Mouse (Mus musculus) MEL (cell line): ENCODE data around the gene Prr5l. TPM values are rescaled to one million over a fixed set of nuclear protein-coding genes. Genes with fewer than 3 reads are reported as not detected.

ENCODE experiments used
- DNase-seq: peaks from one replicate; pipeline ENCODE4 v3.0.0; 2011; ENCODE audit warnings: low read depth, low spot score
- H3K27ac ChIP-seq: 2 replicates; pipeline ENCODE4 v1.5.1; 2012; ENCODE audit warnings: low read depth, mild to moderate bottlenecking, control low read depth, low read length, moderate library complexity; ENCODE audit not compliant: control insufficient read depth
- H3K27me3 ChIP-seq, 2 experiments: fragments of 150-350 bp in 1 of 2; sonication (generic) in 1 of 2; 2 replicates each; pipeline ENCODE4 v1.6.1; 2012; ENCODE audit warnings: low read length in 2 of 2, mild to moderate bottlenecking in 2 of 2, improper control_type of control experiment in 1 of 2, moderate library complexity in 1 of 2; ENCODE audit not compliant: insufficient read depth in 2 of 2, control insufficient read depth in 1 of 2
- H3K36me3 ChIP-seq, 2 experiments: 2 replicates each; pipeline ENCODE4 v1.6.1; 2012 to 2014; ENCODE audit warnings: low read length in 2 of 2, improper control_type of control experiment in 1 of 2, inconsistent platforms in 1 of 2, mild to moderate bottlenecking in 1 of 2; ENCODE audit not compliant: insufficient read depth in 2 of 2, control insufficient read depth in 1 of 2
- H3K4me1 ChIP-seq, 2 experiments: fragments of 150-350 bp in 1 of 2; sonication (generic) in 1 of 2; 2 replicates each; pipeline ENCODE4 v1.6.1; 2012; ENCODE audit warnings: low read length in 2 of 2, improper control_type of control experiment in 1 of 2, mild to moderate bottlenecking in 1 of 2; ENCODE audit not compliant: insufficient read depth in 2 of 2, control insufficient read depth in 1 of 2
- H3K4me3 ChIP-seq, 2 experiments: fragments of 150-350 bp in 1 of 2; sonication (generic) in 1 of 2; 2 replicates each; pipeline ENCODE4 v1.5.1; 2012; ENCODE audit warnings: low read depth in 2 of 2, low read length in 2 of 2, mild to moderate bottlenecking in 2 of 2, moderate library complexity in 2 of 2, control low read depth in 1 of 2, improper control_type of control experiment in 1 of 2; ENCODE audit not compliant: control insufficient read depth in 1 of 2, insufficient read depth in 1 of 2
- H3K79me2 ChIP-seq: 2 replicates; pipeline ENCODE4 v1.6.1; 2012; ENCODE audit warnings: mild to moderate bottlenecking, low read length, moderate library complexity; ENCODE audit not compliant: control insufficient read depth, poor library complexity, insufficient read depth
- H3K9ac ChIP-seq: 2 replicates; pipeline ENCODE4 v1.6.1; 2012; ENCODE audit warnings: low read depth, mild to moderate bottlenecking, control low read depth, low read length, moderate library complexity; ENCODE audit not compliant: control insufficient read depth, poor library complexity, severe bottlenecking
- H3K9me3 ChIP-seq: fragments of 150-350 bp; sonication (generic); replicated peaks from 2 replicates; pipeline ENCODE4 v1.6.1; 2012; ENCODE audit warnings: mild to moderate bottlenecking, low read length, improper control_type of control experiment, moderate library complexity; ENCODE audit not compliant: insufficient read depth
- CHD1 ChIP-seq: IDR thresholded peaks from 2 replicates; pipeline ENCODE4 v1.6.1; 2012; ENCODE audit warnings: low read depth, mild to moderate bottlenecking, inconsistent platforms, low read length, improper control_type of control experiment
- CHD2 ChIP-seq: IDR thresholded peaks from 2 replicates; pipeline ENCODE4 v1.6.1; 2011; ENCODE audit warnings: low read length, improper control_type of control experiment
- CTCF ChIP-seq, 3 experiments: IDR thresholded peaks in 2 of 3; conservative IDR thresholded peaks in 1 of 3; 2 replicates each; pipeline ENCODE4 v1.5.1; 2011 to 2012; ENCODE audit warnings: low read length in 3 of 3, low read depth in 2 of 3, mild to moderate bottlenecking in 2 of 3, improper control_type of control experiment in 1 of 3, inconsistent platforms in 1 of 3, mixed read lengths in 1 of 3, moderate library complexity in 1 of 3; ENCODE audit not compliant: control insufficient read depth in 1 of 3, insufficient read depth in 1 of 3, poor library complexity in 1 of 3, severe bottlenecking in 1 of 3
- ELF1 ChIP-seq: IDR thresholded peaks from 2 replicates; pipeline ENCODE4 v1.6.1; 2014; ENCODE audit warnings: low read depth, mild to moderate bottlenecking, inconsistent platforms, low read length, improper control_type of control experiment, moderate library complexity
- GATA1 ChIP-seq: IDR thresholded peaks from 2 replicates; pipeline ENCODE4 v1.6.1; 2011; ENCODE audit warnings: low read depth, low read length, improper control_type of control experiment
- JUND ChIP-seq: IDR thresholded peaks from 2 replicates; pipeline ENCODE4 v1.6.1; 2011; ENCODE audit warnings: low read depth, mild to moderate bottlenecking, improper control_type of control experiment, low read length
- KAT2A ChIP-seq: conservative IDR thresholded peaks from 2 replicates; pipeline ENCODE4 v1.6.1; 2012; ENCODE audit warnings: low read depth, low read length, improper control_type of control experiment, inconsistent platforms
- MAFK ChIP-seq: IDR thresholded peaks from 2 replicates; pipeline ENCODE4 v1.6.1; 2011; ENCODE audit warnings: low read depth, mild to moderate bottlenecking, low read length, improper control_type of control experiment, borderline replicate concordance
- MAX ChIP-seq: IDR thresholded peaks from 2 replicates; pipeline ENCODE4 v1.6.1; 2011; ENCODE audit warnings: low read length, improper control_type of control experiment
- MEF2A ChIP-seq: IDR thresholded peaks from 2 replicates; pipeline ENCODE4 v1.6.1; 2014; ENCODE audit warnings: low read depth, mild to moderate bottlenecking, inconsistent platforms, low read length, improper control_type of control experiment; ENCODE audit not compliant: poor library complexity, insufficient replicate concordance, severe bottlenecking; ENCODE audit errors: extremely low read depth
- MXI1 ChIP-seq: IDR thresholded peaks from 2 replicates; pipeline ENCODE4 v1.6.1; 2011; ENCODE audit warnings: mild to moderate bottlenecking, low read depth, low read length, improper control_type of control experiment
- MYC ChIP-seq: IDR thresholded peaks from 2 replicates; pipeline ENCODE4 v1.6.1; 2011; ENCODE audit warnings: low read depth, mild to moderate bottlenecking, low read length, improper control_type of control experiment, moderate library complexity
- POLR2A ChIP-seq, 2 experiments: IDR thresholded peaks; 2 replicates each; pipeline ENCODE4 v1.6.1; 2011 to 2012; ENCODE audit warnings: low read length in 2 of 2, mild to moderate bottlenecking in 2 of 2, control low read depth in 1 of 2, improper control_type of control experiment in 1 of 2, low read depth in 1 of 2, moderate library complexity in 1 of 2; ENCODE audit not compliant: control insufficient read depth in 1 of 2, insufficient read depth in 1 of 2, poor library complexity in 1 of 2
- SIN3A ChIP-seq: IDR thresholded peaks from 2 replicates; pipeline ENCODE4 v1.6.1; 2012; ENCODE audit warnings: low read length, improper control_type of control experiment, inconsistent platforms
- TAL1 ChIP-seq: IDR thresholded peaks from 2 replicates; pipeline ENCODE4 v1.6.1; 2012; ENCODE audit warnings: mild to moderate bottlenecking, inconsistent platforms, low read length, moderate library complexity, mixed read lengths
- polyA plus RNA-seq, 2 experiments: library from polyadenylated mRNA; stranded (reverse) in 1 of 2; unstranded in 1 of 2; fragments of >175 nt in 1 of 2; fragments of >200 nt in 1 of 2; gene quantifications; 2 replicates each; pipeline versions ENCODE4 v1.2.1 to v1.2.4; 2012; ENCODE audit warnings: low replicate concordance in 2 of 2, low read depth in 1 of 2; ENCODE audit not compliant: insufficient read length in 2 of 2, insufficient read depth in 1 of 2, missing spikeins in 1 of 2
- total RNA-seq: library from RNA; depleted of rRNA; stranded (reverse); fragments of 300-350 nt; gene quantifications from 2 replicates; pipeline ENCODE4 v1.2.3, GENCODE M21; 2012

Prr5l gene
- total and polyA plus RNA-seq, 3 experiments, result 0.04 TPM; not detected in 2

DNA sequence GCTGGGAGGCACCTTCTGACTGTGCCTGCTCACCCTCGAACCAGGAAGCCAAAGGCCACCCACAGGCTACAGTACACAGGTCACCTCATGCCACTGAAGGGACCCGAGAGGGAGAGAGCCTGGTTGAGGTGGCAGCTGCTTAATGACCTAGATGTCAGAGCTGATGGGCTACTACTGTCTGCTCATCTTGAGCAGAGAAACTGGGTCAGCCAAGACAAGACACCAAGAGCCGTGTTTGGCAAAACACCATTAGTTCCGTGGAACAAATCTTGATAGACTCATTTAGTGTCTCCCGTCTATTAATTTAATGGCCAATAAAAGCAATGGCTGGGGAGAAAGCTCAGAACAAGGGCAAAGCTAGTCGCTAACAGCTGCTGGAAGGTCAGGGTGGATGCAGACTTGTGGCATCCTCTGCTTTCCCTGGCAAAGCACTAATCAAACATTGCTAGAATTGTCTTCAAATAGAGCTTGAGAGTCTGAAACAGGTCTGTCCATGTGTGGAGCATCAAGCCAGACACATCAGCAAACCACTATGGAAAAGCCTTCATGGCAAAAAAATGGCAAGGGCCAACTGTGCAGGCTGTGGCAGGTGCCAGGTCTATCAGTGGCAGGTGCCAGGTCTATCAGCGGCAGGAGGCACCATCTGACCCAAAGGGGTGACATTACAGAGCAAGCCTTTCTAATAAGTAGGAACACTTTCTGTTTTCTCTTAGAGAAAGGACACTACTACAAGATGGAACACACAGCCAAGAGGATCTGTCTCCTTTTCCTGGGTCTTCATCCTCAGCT lies 140.6 kb downstream of the Prr5l start:
- H3K79me2 ChIP-seq, result no peaks in the 10 kb centered on the region
- no peak overlapping the region for H3K9ac ChIP-seq
- H3K9me3 ChIP-seq, result no peaks in the 10 kb centered on the region
- H3K36me3 ChIP-seq, result no peaks in the 10 kb centered on the region
- TF ChIP-seq JUND, result no peak
- no peak for TF ChIP-seq CTCF (IDR thresholded peaks at IDR 0.05 in 2 of 3, conservative IDR thresholded peaks at IDR 0.05 in 1 of 3; ENCODE audit: control insufficient read depth in 1 of 3, insufficient read depth in 1 of 3, low read depth in 2 of 3, low read length in 3 of 3, poor library complexity in 1 of 3, severe bottlenecking in 1 of 3)
- TF ChIP-seq MEF2A, result no peak
- no peak for TF ChIP-seq MAX
- H3K4me1 ChIP-seq, result no peaks in the 10 kb centered on the region
- no peak for DNase-seq
- H3K4me3 ChIP-seq, result no peak overlapping the region
- no peak overlapping the region for H3K27ac ChIP-seq
- H3K27me3 ChIP-seq, result peaks cover 2 to 3% of the 10 kb centered on the region in 2 experiments; a peak in 3 of 4 replicates

DNA sequence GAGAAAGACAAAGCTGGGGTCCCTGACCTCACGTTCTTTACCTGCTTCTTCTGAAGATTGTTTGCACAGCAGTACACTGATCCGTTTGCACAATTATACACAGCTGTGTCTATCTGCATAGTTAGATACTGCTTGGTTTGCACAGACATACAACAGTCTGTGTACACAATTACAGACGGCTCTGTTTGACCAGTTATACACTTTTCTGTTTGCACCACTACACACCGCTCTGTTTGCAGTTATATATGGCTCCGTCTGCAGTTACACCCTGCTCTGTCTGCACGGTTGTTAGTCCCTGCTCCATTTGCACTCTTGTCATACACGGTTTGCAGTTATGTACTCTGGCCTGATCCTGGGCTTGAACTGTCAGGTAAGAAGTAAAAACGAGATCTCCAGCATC lies 141.2 kb downstream of the Prr5l start:
- no peak overlapping the region for H3K27ac ChIP-seq
- no peaks in the 10 kb centered on the region for H3K36me3 ChIP-seq
- TF ChIP-seq KAT2A, result no peak
- no peak for TF ChIP-seq GATA1
- TF ChIP-seq TAL1, result no peak
- TF ChIP-seq CHD2, result no peak
- TF ChIP-seq MXI1, result no peak
- no peak for TF ChIP-seq MEF2A
- no peak for TF ChIP-seq ELF1
- no peak for TF ChIP-seq MYC
- TF ChIP-seq SIN3A, result no peak
- no peak for TF ChIP-seq MAFK
- no peak for TF ChIP-seq CHD1
- no peak for TF ChIP-seq POLR2A (IDR thresholded peaks at IDR 0.05; ENCODE audit: control insufficient read depth in 1 of 2, insufficient read depth in 1 of 2, low read depth in 1 of 2, low read length in 2 of 2, poor library complexity in 1 of 2)
- TF ChIP-seq, all 39 proteins: peak for 0
- Histone ChIP-seq H3K27me3 (peaks cover 2 to 3% of the 10 kb centered on the region in 2 experiments; a peak in 3 of 4 replicates), H3K9ac (no peak overlapping the region), H3K79me2 (no peaks in the 10 kb centered on the region), H3K9me3 (no peaks in the 10 kb centered on the region), H3K4me1 (no peaks in the 10 kb centered on the region), H3K4me3 (no peak overlapping the region)
- no peak for DNase-seq
